Mouse (Mus musculus) kidney, embryonic 14.5 days (tissue): ENCODE data around the gene Sdk1. TPM values are rescaled to one million over a fixed set of nuclear protein-coding genes. Genes with fewer than 3 reads are reported as not detected.

Experiments
- ATAC-seq: fragments of 200-750 bp; cut with Nextera tagmentation; 2 replicates; pipeline ENCODE4 v1.8.0; 2017; ENCODE audit warnings: moderate number of reproducible peaks, mild to moderate bottlenecking, moderate TSS enrichment, moderate library complexity; ENCODE audit not compliant: low FRiP score, low TSS enrichment
- H3K27ac ChIP-seq: fragments of 300-500 bp; sonication (generic); 2 replicates; pipeline ENCODE4 v1.5.1; 2014; ENCODE audit warnings: low read depth, mild to moderate bottlenecking, low read length, moderate library complexity, mixed read lengths
- H3K27me3 ChIP-seq: fragments of 300-500 bp; sonication (generic); 2 replicates; pipeline ENCODE4 v1.6.1; 2014; ENCODE audit warnings: mild to moderate bottlenecking, low read length; ENCODE audit not compliant: control insufficient read depth, insufficient read depth
- H3K36me3 ChIP-seq: fragments of 300-500 bp; sonication (generic); 2 replicates; pipeline ENCODE4 v1.6.1; 2014; ENCODE audit warnings: low read length, mixed read lengths; ENCODE audit not compliant: control insufficient read depth, insufficient read depth
- H3K4me1 ChIP-seq: fragments of 300-500 bp; sonication (generic); 2 replicates; pipeline ENCODE4 v1.6.1; 2014; ENCODE audit warnings: low read length, mixed read lengths; ENCODE audit not compliant: control insufficient read depth, insufficient read depth
- H3K4me2 ChIP-seq: fragments of 300-500 bp; sonication (generic); replicated peaks from 2 replicates; pipeline ENCODE4 v1.6.1; 2014; ENCODE audit warnings: low read depth, mild to moderate bottlenecking, low read length
- H3K4me3 ChIP-seq: fragments of 300-500 bp; sonication (generic); 2 replicates; pipeline ENCODE4 v1.5.1; 2014; ENCODE audit warnings: mild to moderate bottlenecking, low read length
- H3K9ac ChIP-seq: fragments of 300-500 bp; sonication (generic); 2 replicates; pipeline ENCODE4 v1.6.1; 2014; ENCODE audit warnings: low read depth, mild to moderate bottlenecking, low read length, moderate library complexity
- H3K9me3 ChIP-seq: fragments of 300-500 bp; sonication (generic); 2 replicates; pipeline ENCODE4 v1.6.1; 2016; ENCODE audit warnings: low read length; ENCODE audit not compliant: control insufficient read depth
- WGBS: fragments of 180-500 bp; shearing (Covaris S2); extraction: QIAGEN DNeasy Blood & Tissue Kit; methylation state at CpG from one replicate; pipeline ENCODE4 v1.1.7; 2014; 5-methylcytosine and 5-hydroxymethylcytosine counted together
- polyA plus RNA-seq: library from polyadenylated mRNA; unstranded; fragments of >200 nt; fragmentation: Nextera tagmentation; extraction: Ambion mirVana; gene quantifications from 2 replicates; pipeline ENCODE4 v1.2.1, GENCODE M21; 2014

The Sdk1 gene
- polyA plus RNA-seq, 1 experiment from 2014 or later: 2.6 TPM

- 1% methylated on average over 50 of the region's 82 CpGs for WGBS
Observed at GRCm38 (mm10) chr5:141241645-141242284, 475 bp downstream of the Sdk1 start.

GRCm38 (mm10) chr5:141243253-141243965, 2.1 kb downstream of the Sdk1 start:
- peak overlapping the region; percentile 44; the same call in 1 of the 2 replicates for H3K9ac ChIP-seq
- H3K27me3 ChIP-seq: peaks cover 18% of the 10 kb centered on the region; the same call in 1 of the 2 replicates
- peaks cover 25% of the 10 kb centered on the region for H3K4me1 ChIP-seq
- H3K4me2 ChIP-seq: peak overlapping the region; percentile 95
- no peaks in the 10 kb centered on the region for H3K9me3 ChIP-seq
- H3K4me3 ChIP-seq: peak overlapping the region; percentile 67
- WGBS: 2% methylated on average over 33 of the region's 33 CpGs
- H3K36me3 ChIP-seq: no peaks in the 10 kb centered on the region
- ATAC-seq: no peak
- H3K27ac ChIP-seq: no peak overlapping the region

More at GRCm38 (mm10) chr5:141241645-141242284, 475 bp downstream of the Sdk1 start:
- Histone ChIP-seq H3K4me3 (peak overlapping the region; percentile 67), H3K4me1 (peaks cover 25% of the 10 kb centered on the region), H3K27me3 (peaks cover 18% of the 10 kb centered on the region; the same call in 1 of the 2 replicates), H3K4me2 (peak overlapping the region; percentile 95), H3K9ac (peak overlapping the region; percentile 79), H3K36me3 (no peaks in the 10 kb centered on the region), H3K27ac (no peak overlapping the region), H3K9me3 (no peaks in the 10 kb centered on the region)
- ATAC-seq: peak; percentile 13; the same call in 1 of the 2 replicates

- H3K4me1 ChIP-seq: no peaks in the 10 kb centered on the region
- H3K27me3 ChIP-seq: no peaks in the 10 kb centered on the region
- no peak overlapping the region for H3K4me3 ChIP-seq
- no peak overlapping the region for H3K27ac ChIP-seq
- H3K4me2 ChIP-seq: no peak overlapping the region
- H3K36me3 ChIP-seq: no peaks in the 10 kb centered on the region
- H3K9me3 ChIP-seq: no peaks in the 10 kb centered on the region
- no peak for ATAC-seq
- no peak overlapping the region for H3K9ac ChIP-seq
- 90% methylated on average over 1 of the region's 1 CpGs for WGBS
Observed at GRCm38 (mm10) chr5:141264253-141264652, 23.0 kb downstream of the Sdk1 start.

- 80% methylated on average over 6 of the region's 6 CpGs for WGBS
- Histone ChIP-seq H3K9me3 (no peaks in the 10 kb centered on the region), H3K27ac (no peak overlapping the region), H3K4me3 (no peak overlapping the region), H3K27me3 (no peaks in the 10 kb centered on the region), H3K4me1 (no peaks in the 10 kb centered on the region), H3K36me3 (no peaks in the 10 kb centered on the region), H3K9ac (no peak overlapping the region), H3K4me2 (no peak overlapping the region)
- ATAC-seq: no peak
Observed at GRCm38 (mm10) chr5:141277112-141277511, 35.8 kb downstream of the Sdk1 start.

GRCm38 (mm10) chr5:141281751-141282150, 40.5 kb downstream of the Sdk1 start:
- H3K4me1 ChIP-seq: no peaks in the 10 kb centered on the region
- H3K27ac ChIP-seq: no peak overlapping the region
- no peak for ATAC-seq
- H3K4me3 ChIP-seq: no peak overlapping the region
- H3K9me3 ChIP-seq: no peaks in the 10 kb centered on the region
- H3K36me3 ChIP-seq: no peaks in the 10 kb centered on the region
- WGBS: 72% methylated on average over 2 of the region's 2 CpGs
- no peak overlapping the region for H3K4me2 ChIP-seq
- H3K9ac ChIP-seq: no peak overlapping the region
- no peaks in the 10 kb centered on the region for H3K27me3 ChIP-seq

GRCm38 (mm10) chr5:141289611-141290010, 48.3 kb downstream of the Sdk1 start:
- Histone ChIP-seq H3K36me3 (no peaks in the 10 kb centered on the region), H3K27me3 (no peaks in the 10 kb centered on the region), H3K9me3 (no peaks in the 10 kb centered on the region), H3K27ac (no peak overlapping the region), H3K4me2 (no peak overlapping the region), H3K4me1 (no peaks in the 10 kb centered on the region), H3K4me3 (no peak overlapping the region), H3K9ac (no peak overlapping the region)
- ATAC-seq: no peak

GRCm38 (mm10) chr5:141295240-141295639, 54.0 kb downstream of the Sdk1 start:
- H3K4me2 ChIP-seq: no peak overlapping the region
- ATAC-seq: no peak
- no peaks in the 10 kb centered on the region for H3K4me1 ChIP-seq
- H3K9me3 ChIP-seq: no peaks in the 10 kb centered on the region
- H3K9ac ChIP-seq: no peak overlapping the region
- H3K27ac ChIP-seq: no peak overlapping the region
- no peaks in the 10 kb centered on the region for H3K36me3 ChIP-seq
- no peak overlapping the region for H3K4me3 ChIP-seq
- H3K27me3 ChIP-seq: no peaks in the 10 kb centered on the region
- WGBS: 82% methylated on average over 7 of the region's 7 CpGs

- Histone ChIP-seq H3K4me1 (no peaks in the 10 kb centered on the region), H3K4me2 (no peak overlapping the region), H3K36me3 (no peaks in the 10 kb centered on the region), H3K27me3 (no peaks in the 10 kb centered on the region), H3K27ac (no peak overlapping the region), H3K4me3 (no peak overlapping the region), H3K9me3 (no peaks in the 10 kb centered on the region), H3K9ac (no peak overlapping the region)
- ATAC-seq: no peak
- 78% methylated on average over 4 of the region's 4 CpGs for WGBS
Observed at GRCm38 (mm10) chr5:141302287-141302694, 61.0 kb downstream of the Sdk1 start.

- Histone ChIP-seq H3K36me3 (no peaks in the 10 kb centered on the region), H3K4me1 (no peaks in the 10 kb centered on the region), H3K9me3 (no peaks in the 10 kb centered on the region), H3K4me2 (no peak overlapping the region), H3K27ac (no peak overlapping the region), H3K4me3 (no peak overlapping the region), H3K9ac (no peak overlapping the region), H3K27me3 (no peaks in the 10 kb centered on the region)
- WGBS: 73% methylated on average over 2 of the region's 2 CpGs
- ATAC-seq: no peak
Observed at GRCm38 (mm10) chr5:141303746-141304145, 62.5 kb downstream of the Sdk1 start.
